Mouse (Mus musculus): ENCODE data around the gene Dnm2. TPM values are rescaled to one million over a fixed set of nuclear protein-coding genes. Genes with fewer than 3 reads are reported as not detected.

Gene Dnm2
- total RNA-seq, 2 experiments from 2014 or later = 66.2 to 74.4 TPM

- DNase-seq (ENCODE audit: low spot score) = no peak
- intact Hi-C loops (cut with DNase I) = no loop called here
Measured at GRCm38 (mm10) chr9:21426525-21426924, 1.8 kb downstream of the Dnm2 start.

DNA sequence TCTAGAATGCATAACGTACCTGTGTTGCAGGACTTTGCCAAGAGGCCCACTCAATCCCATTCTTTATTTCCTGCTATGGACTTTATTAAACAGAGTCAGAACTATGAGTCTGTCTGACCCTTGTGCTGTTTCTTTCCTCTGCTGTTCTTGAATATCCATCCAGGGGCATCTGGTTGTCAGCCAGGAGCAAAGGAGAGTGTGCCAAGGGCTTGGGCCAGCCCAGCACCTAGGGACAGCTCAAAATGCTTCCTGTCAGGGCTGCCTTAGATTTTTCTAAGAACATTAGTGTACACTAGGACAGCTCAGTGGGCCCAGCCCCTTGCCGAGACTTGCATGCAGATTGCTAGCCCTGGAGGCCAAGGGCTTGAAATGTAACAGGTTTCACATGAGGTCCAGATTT is 3.1 kb downstream of the Dnm2 start:
- DNase-seq (ENCODE audit: low spot score) = no peak
- intact Hi-C loops (cut with DNase I) = loop anchor here (2.0 kb wide), 1 partner anchor 23 kb away; no protein-coding TSS in a partner anchor

- DNase-seq (ENCODE audit: low spot score) = no peak
- intact Hi-C loops (cut with DNase I) = loop anchor here (2.0 kb wide), 1 partner anchor 23 kb away; no protein-coding TSS in a partner anchor
Measured at GRCm38 (mm10) chr9:21428178-21428577, 3.5 kb downstream of the Dnm2 start.

DNA sequence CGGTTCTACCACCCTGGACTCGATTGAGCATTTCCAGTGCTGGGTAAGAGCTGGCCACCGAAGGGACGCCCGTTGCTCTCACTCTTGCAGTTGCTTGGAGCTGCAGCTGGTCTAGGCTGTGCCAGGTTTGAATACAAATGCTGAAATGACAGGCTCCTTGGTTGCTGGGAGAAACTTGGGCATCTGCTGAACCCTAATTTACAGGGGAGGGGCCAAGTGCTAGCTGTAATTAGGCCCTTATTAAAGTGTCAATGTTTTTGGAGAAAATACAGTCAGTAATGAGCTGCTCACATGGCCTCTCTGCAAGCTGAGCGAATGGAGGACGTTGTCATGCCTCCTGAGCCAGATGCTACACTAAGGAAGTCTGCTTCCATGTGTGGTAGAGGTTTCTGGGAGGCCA is 6.0 kb downstream of the Dnm2 start:
- DNase-seq (ENCODE audit: low spot score) = no peak
- intact Hi-C loops (cut with DNase I) = no loop called here

DNA sequence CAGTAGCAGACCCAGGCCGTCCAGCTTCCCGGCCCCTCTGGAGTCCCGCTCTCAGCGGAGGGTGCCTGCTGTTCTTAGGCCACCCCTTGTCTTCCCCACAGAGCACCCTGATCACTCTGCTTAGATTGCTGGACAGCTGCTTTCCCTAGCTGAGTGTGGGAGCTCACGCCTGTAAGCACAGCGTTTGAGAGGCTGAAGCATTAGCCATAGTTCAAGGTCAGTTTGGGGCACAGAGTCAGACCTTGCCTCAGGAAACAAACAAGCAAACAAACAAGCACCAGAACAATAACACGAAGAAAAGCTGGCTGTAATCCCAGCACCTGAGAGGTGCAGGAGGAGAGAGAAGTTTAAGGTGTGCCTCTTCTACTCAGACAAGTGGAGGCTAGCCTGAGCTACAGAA is 7.4 kb downstream of the Dnm2 start:
- intact Hi-C loops (cut with DNase I) = no loop called here
- no peak for DNase-seq (ENCODE audit: low spot score)

DNA sequence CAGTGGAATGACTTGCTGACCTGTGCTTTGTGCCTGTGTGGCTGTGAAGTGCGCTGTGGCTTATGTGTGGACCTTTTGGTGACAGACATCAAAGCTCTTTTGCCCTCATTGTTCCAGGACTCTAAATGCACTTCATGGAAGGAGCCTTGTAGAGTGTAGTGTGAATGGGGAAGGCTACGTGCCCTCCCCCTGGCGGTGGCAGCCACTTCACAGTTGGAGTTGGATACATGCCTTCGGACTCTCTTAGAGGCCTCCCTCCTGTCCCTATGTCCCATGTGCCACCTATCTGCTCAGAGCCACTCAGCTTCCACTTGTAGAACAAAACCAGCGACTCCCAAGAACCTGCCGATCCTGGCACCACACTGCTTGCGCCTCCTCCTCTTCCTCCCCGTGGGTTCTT is 9.1 kb downstream of the Dnm2 start:
- intact Hi-C loops (cut with DNase I) = no loop called here
- no peak for DNase-seq (ENCODE audit: low spot score)

DNA sequence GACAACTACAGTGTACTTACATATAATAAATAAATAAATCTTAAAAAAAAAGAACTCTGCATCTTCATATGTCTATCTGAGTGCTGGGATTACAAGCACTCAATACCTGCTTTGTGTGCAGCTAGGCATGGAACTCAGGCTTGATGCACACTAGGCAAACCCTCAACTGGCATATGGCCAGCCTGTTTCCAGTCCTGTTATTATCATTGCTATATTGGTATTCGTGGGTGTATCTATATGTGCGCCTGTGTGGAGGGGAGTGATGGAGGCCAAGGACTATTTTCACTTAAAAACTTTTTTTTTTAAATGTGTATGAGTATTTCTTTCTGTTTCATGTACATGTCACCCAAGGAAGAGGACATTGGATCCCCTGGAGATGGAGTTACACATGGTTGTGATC is 9.7 kb downstream of the Dnm2 start:
- intact Hi-C loops (cut with DNase I) = no loop called here
- DNase-seq (ENCODE audit: low spot score) = no peak

- no peak for DNase-seq (ENCODE audit: low spot score)
- intact Hi-C loops (cut with DNase I) = no loop called here
Measured at GRCm38 (mm10) chr9:21435777-21436635, 11.3 kb downstream of the Dnm2 start.

GRCm38 (mm10) chr9:21437577-21437976 is 12.9 kb downstream of the Dnm2 start:
- intact Hi-C loops (cut with DNase I) = no loop called here
- DNase-seq (ENCODE audit: low spot score) = no peak

DNA sequence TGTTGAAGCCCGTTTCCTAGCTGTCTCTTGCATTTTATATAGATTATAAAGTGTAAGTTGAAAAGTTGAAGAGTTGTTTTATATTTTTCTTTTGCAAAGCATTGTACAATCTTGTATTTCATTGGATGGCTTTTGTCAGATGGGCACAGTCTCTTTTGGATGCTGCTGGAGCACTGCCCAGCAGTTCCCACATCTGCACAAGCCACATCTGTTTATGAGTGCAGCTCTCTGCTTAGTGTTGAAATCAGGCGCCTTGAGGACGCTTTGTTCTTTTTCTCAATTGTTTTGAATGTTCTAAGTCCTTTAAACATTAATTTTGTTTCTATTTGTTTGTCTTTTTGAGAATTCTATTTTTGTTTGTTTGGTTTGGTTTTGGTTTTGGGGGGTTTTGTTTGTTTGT is 13.5 kb downstream of the Dnm2 start:
- DNase-seq (ENCODE audit: low spot score) = peak; percentile 50
- intact Hi-C loops (cut with DNase I) = no loop called here

- intact Hi-C loops (cut with DNase I) = no loop called here
- DNase-seq (ENCODE audit: low spot score) = no peak
Measured at GRCm38 (mm10) chr9:21439456-21439855, 14.7 kb downstream of the Dnm2 start.

- intact Hi-C loops (cut with DNase I) = no loop called here
- DNase-seq (ENCODE audit: low spot score) = no peak
Measured at GRCm38 (mm10) chr9:21439914-21440313, 15.2 kb downstream of the Dnm2 start.

DNA sequence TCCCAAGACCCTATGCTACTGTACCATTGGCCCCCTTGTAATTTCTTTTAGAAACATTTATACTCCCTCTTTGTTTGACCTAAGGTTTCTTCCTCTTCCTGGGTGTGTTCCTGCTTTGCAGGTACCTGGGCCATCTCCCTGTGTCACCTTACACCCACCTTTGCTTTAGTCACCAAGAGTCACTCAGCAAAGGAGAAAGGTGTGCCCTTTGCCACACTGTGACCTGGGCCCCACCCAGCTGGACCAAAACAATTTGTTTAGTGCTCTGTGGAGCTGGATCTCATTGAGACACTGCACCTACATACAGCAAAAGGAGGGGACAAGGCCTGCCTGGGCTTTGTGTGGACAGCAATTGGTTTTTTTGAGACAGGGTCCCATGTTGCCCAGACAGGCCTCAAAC is 15.7 kb downstream of the Dnm2 start:
- intact Hi-C loops (cut with DNase I) = no loop called here
- DNase-seq (ENCODE audit: low spot score) = no peak

DNA sequence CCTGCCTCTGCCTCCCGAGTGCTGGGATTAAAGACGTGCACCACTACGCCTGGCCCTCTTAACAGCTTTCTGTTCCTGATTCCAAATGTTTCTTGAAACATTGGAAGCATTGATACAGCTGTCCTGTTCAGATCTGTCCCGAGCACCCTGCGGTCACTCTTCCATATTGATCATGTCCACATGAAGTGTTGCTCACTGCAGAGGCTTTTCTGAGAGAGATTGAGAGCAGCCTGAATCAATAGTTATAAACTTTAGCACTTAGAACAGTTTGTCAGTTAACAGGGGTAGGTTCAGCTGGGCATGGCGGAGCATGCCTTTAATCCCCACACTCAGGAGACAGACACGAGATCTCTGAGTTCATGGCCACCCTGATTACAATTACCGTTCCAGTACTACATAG is 19.1 kb downstream of the Dnm2 start:
- no peak for DNase-seq (ENCODE audit: low spot score)
- intact Hi-C loops (cut with DNase I) = no loop called here

DNA sequence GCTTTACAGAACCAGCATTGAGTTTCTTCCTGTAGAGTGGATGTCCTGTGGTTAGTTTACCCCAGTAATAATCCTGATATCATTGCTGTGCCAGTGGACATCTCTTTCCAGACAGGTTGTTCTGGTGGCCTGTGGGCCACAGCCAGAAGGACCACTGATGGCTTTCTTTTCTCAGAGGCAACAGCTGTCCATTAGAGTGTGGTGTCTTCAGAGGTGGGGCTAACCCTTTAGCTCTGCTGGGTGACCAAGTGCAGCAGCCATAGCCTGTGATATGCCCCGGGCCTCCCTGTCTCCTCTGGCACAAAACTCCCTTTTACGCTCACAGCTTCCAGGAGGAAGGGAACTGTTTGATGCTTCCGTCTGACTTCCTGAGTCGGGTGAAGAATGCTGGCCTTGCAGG is 19.9 kb downstream of the Dnm2 start:
- intact Hi-C loops (cut with DNase I) = no loop called here

GRCm38 (mm10) chr9:21445081-21445744 is 20.5 kb downstream of the Dnm2 start:
- no peak for DNase-seq (ENCODE audit: low spot score)
- intact Hi-C loops (cut with DNase I) = no loop called here

More for the DNA sequence above, 19.9 kb downstream of the Dnm2 start:
- DNase-seq (ENCODE audit: low spot score) = no peak

DNA sequence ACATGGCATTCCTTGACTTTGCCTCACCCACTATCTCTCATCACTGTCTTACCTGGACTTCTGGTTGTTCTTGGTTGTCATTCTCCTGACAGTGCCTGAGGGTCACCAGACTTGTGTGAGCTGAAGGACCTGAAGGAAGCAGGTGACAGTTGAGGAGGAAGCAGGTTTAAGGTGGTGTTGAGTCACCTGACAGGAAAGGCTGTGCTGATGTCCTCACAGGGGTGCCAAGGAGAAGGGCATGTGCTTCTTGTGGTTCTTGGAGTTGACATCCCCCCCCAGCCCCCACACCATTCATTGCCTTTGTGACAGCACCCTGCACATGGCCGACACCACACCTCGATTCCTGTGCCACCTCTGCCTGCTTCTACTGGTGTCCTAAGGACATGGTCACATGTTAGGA is 23.1 kb downstream of the Dnm2 start:
- no peak for DNase-seq (ENCODE audit: low spot score)
- intact Hi-C loops (cut with DNase I) = no loop called here

- intact Hi-C loops (cut with DNase I) = loop anchor here (2.0 kb wide), 1 partner anchor 21 kb away; no protein-coding TSS in a partner anchor
- no peak for DNase-seq (ENCODE audit: low spot score)
Measured at GRCm38 (mm10) chr9:21449710-21450109, 25.0 kb downstream of the Dnm2 start.

GRCm38 (mm10) chr9:21450270-21450669 is 25.6 kb downstream of the Dnm2 start:
- intact Hi-C loops (cut with DNase I) = loop anchor here (2.0 kb wide), 1 partner anchor 21 kb away; no protein-coding TSS in a partner anchor
- no peak for DNase-seq (ENCODE audit: low spot score)

DNA sequence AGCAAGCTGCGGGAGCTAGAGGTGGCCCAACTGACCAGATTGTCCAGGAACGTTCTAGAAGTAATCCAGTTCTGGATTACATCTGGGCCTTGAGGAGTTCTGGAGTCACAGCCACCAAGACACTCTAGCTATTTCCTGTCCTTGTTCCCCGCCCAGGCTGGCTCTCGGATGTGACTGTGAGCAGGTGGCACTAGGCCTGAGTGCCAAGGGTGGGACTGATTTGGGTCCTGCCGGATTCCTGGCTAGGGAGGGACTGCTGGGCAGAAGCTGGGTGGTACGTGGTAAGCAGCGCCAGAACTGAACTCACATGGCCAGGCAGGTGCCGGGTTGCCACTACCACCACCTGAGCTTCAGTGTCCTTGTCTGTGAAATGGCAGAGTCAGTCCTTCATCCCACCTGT is 26.7 kb downstream of the Dnm2 start:
- intact Hi-C loops (cut with DNase I) = loop anchor here (2.0 kb wide), 1 partner anchor 23 kb away; no protein-coding TSS in a partner anchor
- peak; percentile 26 for DNase-seq (ENCODE audit: low spot score)

GRCm38 (mm10) chr9:21451870-21452269 is 27.2 kb downstream of the Dnm2 start:
- intact Hi-C loops (cut with DNase I) = loop anchor here (2.0 kb wide), 1 partner anchor 23 kb away; no protein-coding TSS in a partner anchor
- DNase-seq (ENCODE audit: low spot score) = no peak
